Mouse (Mus musculus): Measurements from ENCODE around the gene Ccdc47.
"Not testable (repeated sequence)": the region's sequence is repeated elsewhere in the genome, so short reads cannot be mapped to it uniquely, and the experiment has no call there.

DNA sequence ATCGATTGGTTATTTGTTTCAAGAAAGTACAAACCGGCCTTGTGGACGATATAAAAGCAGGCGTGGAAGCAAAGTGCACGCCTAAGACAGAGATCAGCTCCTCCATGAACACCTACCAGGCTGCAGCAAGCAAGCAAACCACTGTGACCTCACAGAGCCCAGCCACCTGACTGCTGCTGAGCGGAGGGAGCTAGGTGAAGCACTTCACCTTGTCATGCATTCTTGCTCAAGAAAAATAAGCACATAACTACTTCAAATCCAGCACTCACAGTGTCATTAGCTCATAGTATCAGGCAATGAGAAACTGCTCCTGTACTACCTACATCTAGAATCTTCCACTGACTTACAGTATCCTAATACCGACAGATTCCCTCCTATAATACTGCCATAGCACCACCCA, 16.1 kb downstream of the Ccdc47 start:
- TF ChIP-seq CTCF (IDR thresholded peaks at IDR 0.05; ENCODE audit: low read depth, low read length); POLR2A (IDR thresholded peaks at IDR 0.05; ENCODE audit: insufficient read depth, low read length); EP300 (IDR thresholded peaks at IDR 0.05; ENCODE audit: insufficient read depth, low read depth, low read length): not testable (repeated sequence)
